Mouse (Mus musculus) heart, embryonic 14.5 days (tissue): ENCODE data around the gene Prkg1. TPM values are rescaled to one million over a fixed set of nuclear protein-coding genes. Genes with fewer than 3 reads are reported as not detected.

Experiments
- ATAC-seq: fragments of 200-750 bp; cut with Nextera tagmentation; 2 replicates; pipeline ENCODE4 v1.8.0; 2017; ENCODE audit warnings: low read depth, moderate TSS enrichment; ENCODE audit not compliant: insufficient number of reproducible peaks, insufficient read depth, low FRiP score
- H3K27ac ChIP-seq, 2 experiments: fragments of 200-500 bp in 1 of 2; fragments of 300-500 bp in 1 of 2; sonication (generic) in 1 of 2; replicated peaks in 1 of 2; 2 replicates each; pipeline ENCODE4 v1.5.1; 2012 to 2014; ENCODE audit warnings: low read depth in 2 of 2, low read length in 2 of 2, control low read depth in 1 of 2, mild to moderate bottlenecking in 1 of 2, mixed read lengths in 1 of 2; ENCODE audit not compliant: control insufficient read depth in 1 of 2, insufficient read depth in 1 of 2
- H3K27me3 ChIP-seq: fragments of 300-500 bp; sonication (generic); 2 replicates; pipeline ENCODE4 v1.6.1; 2014; ENCODE audit warnings: mild to moderate bottlenecking, low read length, control low read depth; ENCODE audit not compliant: control insufficient read depth, insufficient read depth
- H3K36me3 ChIP-seq: fragments of 300-500 bp; sonication (generic); 2 replicates; pipeline ENCODE4 v1.6.1; 2014; ENCODE audit warnings: mild to moderate bottlenecking, control low read depth, low read length, mixed read lengths; ENCODE audit not compliant: control insufficient read depth, insufficient read depth
- H3K4me1 ChIP-seq, 2 experiments: fragments of 200-500 bp in 1 of 2; fragments of 300-500 bp in 1 of 2; sonication (generic) in 1 of 2; 2 replicates each; pipeline ENCODE4 v1.6.1; 2012 to 2014; ENCODE audit warnings: low read length in 2 of 2, control low read depth in 1 of 2, mixed read lengths in 1 of 2; ENCODE audit not compliant: control insufficient read depth in 2 of 2, insufficient read depth in 2 of 2
- H3K4me2 ChIP-seq: fragments of 300-500 bp; sonication (generic); 2 replicates; pipeline ENCODE4 v1.6.1; 2014; ENCODE audit warnings: mild to moderate bottlenecking, low read length
- H3K4me3 ChIP-seq, 2 experiments: fragments of 200-500 bp in 1 of 2; fragments of 300-500 bp in 1 of 2; sonication (generic) in 1 of 2; 2 replicates each; pipeline ENCODE4 v1.5.1; 2012 to 2014; ENCODE audit warnings: low read length in 2 of 2, mild to moderate bottlenecking in 2 of 2, control low read depth in 1 of 2, low read depth in 1 of 2, moderate library complexity in 1 of 2; ENCODE audit not compliant: control insufficient read depth in 1 of 2, insufficient read depth in 1 of 2
- H3K9ac ChIP-seq: fragments of 300-500 bp; sonication (generic); 2 replicates; pipeline ENCODE4 v1.6.1; 2014; ENCODE audit warnings: mild to moderate bottlenecking, low read length
- H3K9me3 ChIP-seq: fragments of 300-500 bp; sonication (generic); 2 replicates; pipeline ENCODE4 v1.6.1; 2016; ENCODE audit warnings: low read length, control low read depth; ENCODE audit not compliant: control insufficient read depth
- WGBS: fragments of 180-500 bp; shearing (Covaris S2); extraction: QIAGEN DNeasy Blood & Tissue Kit; methylation state at CpG from one replicate; pipeline ENCODE4 v1.1.7; 2014; 5-methylcytosine and 5-hydroxymethylcytosine counted together
- polyA plus RNA-seq: library from polyadenylated mRNA; unstranded; fragments of >200 nt; fragmentation: Nextera tagmentation; extraction: Ambion mirVana; gene quantifications from 2 replicates; pipeline ENCODE4 v1.2.1, GENCODE M21; 2014

The Prkg1 gene
- polyA plus RNA-seq, 1 experiment from 2014 or later, result 9.6 TPM

GRCm38 (mm10) chr19:31656256-31656655, 108.6 kb downstream of the Prkg1 start:
- no peak for ATAC-seq
- 71% methylated on average over 7 of the region's 7 CpGs for WGBS
- H3K4me2 ChIP-seq, result no peak overlapping the region

GRCm38 (mm10) chr19:31655826-31656225, 109.0 kb downstream of the Prkg1 start:
- Histone ChIP-seq H3K4me1 (peaks cover 0 to 7% of the 10 kb centered on the region in 2 experiments; a peak in 3 of 4 replicates), H3K4me2 (no peak overlapping the region), H3K9me3 (no peaks in the 10 kb centered on the region), H3K4me3 (no peak overlapping the region), H3K27ac (peak overlapping the region in 1 of 2 experiments; percentile 14; a peak in 1 of 4 replicates), H3K9ac (no peak overlapping the region), H3K27me3 (no peaks in the 10 kb centered on the region), H3K36me3 (no peaks in the 10 kb centered on the region)
- no peak for ATAC-seq
- WGBS, result 50% methylated on average over 7 of the region's 7 CpGs

More at GRCm38 (mm10) chr19:31656256-31656655, 108.6 kb downstream of the Prkg1 start:
- Histone ChIP-seq H3K36me3 (no peaks in the 10 kb centered on the region), H3K27me3 (no peaks in the 10 kb centered on the region), H3K4me3 (no peak overlapping the region), H3K27ac (peak overlapping the region in 1 of 2 experiments; percentile 14; a peak in 1 of 4 replicates), H3K9me3 (no peaks in the 10 kb centered on the region), H3K4me1 (peaks cover 0 to 7% of the 10 kb centered on the region in 2 experiments; a peak in 3 of 4 replicates), H3K9ac (no peak overlapping the region)

- Histone ChIP-seq H3K27ac (no peak overlapping the region), H3K36me3 (no peaks in the 10 kb centered on the region), H3K27me3 (no peaks in the 10 kb centered on the region), H3K4me3 (no peak overlapping the region), H3K4me2 (no peak overlapping the region), H3K4me1 (peaks cover 0 to 5% of the 10 kb centered on the region in 2 experiments; a peak in 3 of 4 replicates), H3K9ac (no peak overlapping the region), H3K9me3 (no peaks in the 10 kb centered on the region)
- no peak for ATAC-seq
- 89% methylated on average over 6 of the region's 6 CpGs for WGBS
Measured at GRCm38 (mm10) chr19:31654022-31654421, 110.8 kb downstream of the Prkg1 start.

GRCm38 (mm10) chr19:31650452-31650851, 114.4 kb downstream of the Prkg1 start:
- Histone ChIP-seq H3K9me3 (no peaks in the 10 kb centered on the region), H3K9ac (no peak overlapping the region), H3K27ac (no peak overlapping the region), H3K27me3 (no peaks in the 10 kb centered on the region), H3K4me3 (no peak overlapping the region), H3K4me1 (peaks cover 3 to 9% of the 10 kb centered on the region in 2 experiments; a peak in 3 of 4 replicates), H3K4me2 (no peak overlapping the region), H3K36me3 (no peaks in the 10 kb centered on the region)
- no peak for ATAC-seq
- WGBS, result 89% methylated on average over 4 of the region's 4 CpGs

- Histone ChIP-seq H3K27me3 (no peaks in the 10 kb centered on the region), H3K4me3 (no peak overlapping the region), H3K36me3 (no peaks in the 10 kb centered on the region), H3K9ac (no peak overlapping the region), H3K4me2 (no peak overlapping the region), H3K9me3 (no peaks in the 10 kb centered on the region), H3K27ac (no peak overlapping the region), H3K4me1 (peaks cover 3 to 9% of the 10 kb centered on the region in 2 experiments; a peak in 3 of 4 replicates)
- WGBS, result 52% methylated on average over 2 of the region's 2 CpGs
- no peak for ATAC-seq
Measured at GRCm38 (mm10) chr19:31647492-31647891, 117.3 kb downstream of the Prkg1 start.

- 82% methylated on average over 8 of the region's 8 CpGs for WGBS
- no peaks in the 10 kb centered on the region for H3K36me3 ChIP-seq
- no peak for ATAC-seq
Measured at GRCm38 (mm10) chr19:31630899-31631869, 133.6 kb downstream of the Prkg1 start.

GRCm38 (mm10) chr19:31621716-31622115, 143.1 kb downstream of the Prkg1 start:
- no peak overlapping the region for H3K4me2 ChIP-seq
- H3K9ac ChIP-seq, result no peak overlapping the region
- WGBS, result 88% methylated on average over 1 of the region's 1 CpGs
- no peak overlapping the region for H3K4me3 ChIP-seq
- H3K9me3 ChIP-seq, result no peaks in the 10 kb centered on the region
- H3K36me3 ChIP-seq, result no peaks in the 10 kb centered on the region
- H3K27ac ChIP-seq, result no peak overlapping the region
- H3K4me1 ChIP-seq, result peaks cover 2 to 11% of the 10 kb centered on the region in 2 experiments; a peak in 3 of 4 replicates
- no peaks in the 10 kb centered on the region for H3K27me3 ChIP-seq
- ATAC-seq, result no peak

More at GRCm38 (mm10) chr19:31630899-31631869, 133.6 kb downstream of the Prkg1 start:
- Histone ChIP-seq H3K4me3 (no peak overlapping the region), H3K27me3 (no peaks in the 10 kb centered on the region), H3K4me1 (no peaks in the 10 kb centered on the region), H3K4me2 (no peak overlapping the region), H3K27ac (no peak overlapping the region), H3K9ac (no peak overlapping the region), H3K9me3 (no peaks in the 10 kb centered on the region)
